Mouse (Mus musculus): ENCODE data around the gene Gm49325. TPM values are rescaled to one million over a fixed set of nuclear protein-coding genes. Genes with fewer than 3 reads are reported as not detected.
"Not testable (repeated sequence)": the region's sequence is repeated elsewhere in the genome, so short reads cannot be mapped to it uniquely, and the experiment has no call there.

The Gm49325 gene
- total RNA-seq, 2 experiments from 2014 or later: not detected

GRCm38 (mm10) chr10:77670710-77671109 is 64.7 kb downstream of the Gm49325 start:
- no peak for ATAC-seq (replicated peaks; ENCODE audit: poor library complexity)

- ATAC-seq (replicated peaks; ENCODE audit: poor library complexity): peak; percentile 89
Measured at GRCm38 (mm10) chr10:77671519-77671918, 65.5 kb downstream of the Gm49325 start.

- no peak for ATAC-seq (replicated peaks; ENCODE audit: poor library complexity)
Measured at GRCm38 (mm10) chr10:77673765-77674164, 67.8 kb downstream of the Gm49325 start.

GRCm38 (mm10) chr10:77677562-77677961 is 71.6 kb downstream of the Gm49325 start:
- 0 out of 2 replicates have a peak, but pooled peaks have one; percentile 20 for ATAC-seq (replicated peaks; ENCODE audit: poor library complexity)

GRCm38 (mm10) chr10:77682994-77683393 is 77.0 kb downstream of the Gm49325 start:
- no peak for ATAC-seq (replicated peaks; ENCODE audit: poor library complexity)

GRCm38 (mm10) chr10:77684181-77684580 is 78.2 kb downstream of the Gm49325 start:
- ATAC-seq (replicated peaks; ENCODE audit: poor library complexity): no peak

GRCm38 (mm10) chr10:77685895-77686664 is 80.1 kb downstream of the Gm49325 start, which contains the start of gene Tspear:
TSS of gene Tspear (plus strand) at chr10:77686569.
- ATAC-seq (replicated peaks; ENCODE audit: poor library complexity): no peak; the same call in 1 of the 2 replicates

GRCm38 (mm10) chr10:77687021-77687420 is 81.0 kb downstream of the Gm49325 start:
- no peak for ATAC-seq (replicated peaks; ENCODE audit: poor library complexity)

GRCm38 (mm10) chr10:77690356-77690807 is 84.4 kb downstream of the Gm49325 start, which contains the start of gene Gm19402:
TSS of gene Gm19402 (minus strand) at chr10:77690757.
- ATAC-seq (replicated peaks; ENCODE audit: poor library complexity): not testable (repeated sequence)

Other genes starting within 250 kb of the Gm49325 start
- gene Adarb1, start 187.9 kb upstream of the Gm49325 start, total RNA-seq (2015): 1.6 TPM in 2 replicates
- 0.17 and 0.71 TPM in 2 replicates for gene Adarb1, start 187.9 kb upstream of the Gm49325 start, total RNA-seq (2017)
- 9.1 and 9.9 TPM in 2 replicates for gene Fam207a, start 90.4 kb upstream of the Gm49325 start, total RNA-seq (2015)
- 28.8 and 38.1 TPM in 2 replicates for gene Fam207a, start 90.4 kb upstream of the Gm49325 start, total RNA-seq (2017)
- gene Itgb2, start 75.9 kb upstream of the Gm49325 start, total RNA-seq (2015): 37.2 and 37.9 TPM in 2 replicates
- 35.1 and 42.0 TPM in 2 replicates for gene Itgb2, start 75.9 kb upstream of the Gm49325 start, total RNA-seq (2017)
- 54.1 and 60.0 TPM in 2 replicates for gene Pttg1ip, start 24.5 kb upstream of the Gm49325 start, total RNA-seq (2015)
- 31.8 and 37.6 TPM in 2 replicates for gene Pttg1ip, start 24.5 kb upstream of the Gm49325 start, total RNA-seq (2017)
- gene Sumo3, start 100 bp upstream of the Gm49325 start, total RNA-seq (2015): 34.5 and 38.8 TPM in 2 replicates
- gene Sumo3, start 100 bp upstream of the Gm49325 start, total RNA-seq (2017): 187 and 212 TPM in 2 replicates
- 22.8 and 25.1 TPM in 2 replicates for gene Ube2g2, start 16.1 kb downstream of the Gm49325 start, total RNA-seq (2015)
- gene Ube2g2, start 16.1 kb downstream of the Gm49325 start, total RNA-seq (2017): 30.4 and 34.2 TPM in 2 replicates
- gene Tspear, start 80.4 kb downstream of the Gm49325 start, total RNA-seq (2015): 0.12 and 0.96 TPM in 2 replicates
- gene Tspear, start 80.4 kb downstream of the Gm49325 start, total RNA-seq (2017): not detected in 2 replicates
- gene Gm19402, start 84.6 kb downstream of the Gm49325 start, total RNA-seq (2015): not detected in 2 replicates
- gene Gm19402, start 84.6 kb downstream of the Gm49325 start, total RNA-seq (2017): not detected in 2 replicates
- gene Gm9508, start 91.0 kb downstream of the Gm49325 start, total RNA-seq (2015): not detected in 2 replicates
- not detected in 2 replicates for gene Gm9508, start 91.0 kb downstream of the Gm49325 start, total RNA-seq (2017)
- gene Gm10272, start 100.4 kb downstream of the Gm49325 start, total RNA-seq (2015): not detected in 2 replicates
- not detected in 2 replicates for gene Gm10272, start 100.4 kb downstream of the Gm49325 start, total RNA-seq (2017)
- not detected in 2 replicates for gene Gm10024, start 105.3 kb downstream of the Gm49325 start, total RNA-seq (2015)
- not detected in 2 replicates for gene Gm10024, start 105.3 kb downstream of the Gm49325 start, total RNA-seq (2017)
- gene Gm10142, start 109.6 kb downstream of the Gm49325 start, total RNA-seq (2015): not detected in 2 replicates
- not detected in 2 replicates for gene Gm10142, start 109.6 kb downstream of the Gm49325 start, total RNA-seq (2017)
- gene Krtap12-1, start 114.4 kb downstream of the Gm49325 start, total RNA-seq (2015): not detected in 2 replicates
- not detected in 2 replicates for gene Krtap12-1, start 114.4 kb downstream of the Gm49325 start, total RNA-seq (2017)
- not detected in 2 replicates for gene Gm10100, start 120.3 kb downstream of the Gm49325 start, total RNA-seq (2015)
- not detected in 2 replicates for gene Gm10100, start 120.3 kb downstream of the Gm49325 start, total RNA-seq (2017)
- not detected in 2 replicates for gene Gm18596, start 136.4 kb downstream of the Gm49325 start, total RNA-seq (2015)
- gene Gm18596, start 136.4 kb downstream of the Gm49325 start, total RNA-seq (2017): not detected in 2 replicates
- gene Gm9736, start 145.2 kb downstream of the Gm49325 start, total RNA-seq (2015): not detected in 2 replicates
- gene Gm9736, start 145.2 kb downstream of the Gm49325 start, total RNA-seq (2017): not detected in 2 replicates
- not detected in 2 replicates for gene Gm3233, start 153.5 kb downstream of the Gm49325 start, total RNA-seq (2015)
- not detected in 2 replicates for gene Gm3233, start 153.5 kb downstream of the Gm49325 start, total RNA-seq (2017)
- not detected in 2 replicates for gene Gm3238, start 165.1 kb downstream of the Gm49325 start, total RNA-seq (2015)
- gene Gm3238, start 165.1 kb downstream of the Gm49325 start, total RNA-seq (2017): not detected in 2 replicates
- gene Gm7138, start 170.7 kb downstream of the Gm49325 start, total RNA-seq (2015): not detected in 2 replicates
- not detected in 2 replicates for gene Gm7138, start 170.7 kb downstream of the Gm49325 start, total RNA-seq (2017)
- gene Gm3250, start 176.3 kb downstream of the Gm49325 start, total RNA-seq (2015): not detected in 2 replicates
- not detected in 2 replicates for gene Gm3250, start 176.3 kb downstream of the Gm49325 start, total RNA-seq (2017)
- not detected in 2 replicates for gene Gm7137, start 182.0 kb downstream of the Gm49325 start, total RNA-seq (2015)
- gene Gm7137, start 182.0 kb downstream of the Gm49325 start, total RNA-seq (2017): not detected in 2 replicates
- not detected in 2 replicates for gene Gm9639, start 188.9 kb downstream of the Gm49325 start, total RNA-seq (2015)
- not detected in 2 replicates for gene Gm9639, start 188.9 kb downstream of the Gm49325 start, total RNA-seq (2017)
- gene Gm19668, start 192.9 kb downstream of the Gm49325 start, total RNA-seq (2015): not detected in 2 replicates
- gene Gm19668, start 192.9 kb downstream of the Gm49325 start, total RNA-seq (2017): not detected in 2 replicates
- gene Gm9507, start 205.6 kb downstream of the Gm49325 start, total RNA-seq (2015): not detected in 2 replicates
- gene Gm9507, start 205.6 kb downstream of the Gm49325 start, total RNA-seq (2017): not detected in 2 replicates
- gene Gm2696, start 208.5 kb downstream of the Gm49325 start, total RNA-seq (2015): not detected in 2 replicates
- not detected in 2 replicates for gene Gm2696, start 208.5 kb downstream of the Gm49325 start, total RNA-seq (2017)
- not detected in 2 replicates for gene Krtap10-4, start 220.9 kb downstream of the Gm49325 start, total RNA-seq (2015)
- not detected in 2 replicates for gene Krtap10-4, start 220.9 kb downstream of the Gm49325 start, total RNA-seq (2017)
- not detected in 2 replicates for gene Krtap10-10, start 229.8 kb downstream of the Gm49325 start, total RNA-seq (2015)
- not detected in 2 replicates for gene Krtap10-10, start 229.8 kb downstream of the Gm49325 start, total RNA-seq (2017)
- not detected in 2 replicates for gene Gm36176, start 240.6 kb downstream of the Gm49325 start, total RNA-seq (2015)
- gene Gm36176, start 240.6 kb downstream of the Gm49325 start, total RNA-seq (2017): not detected in 2 replicates
- gene Gm10318, start 246.7 kb downstream of the Gm49325 start, total RNA-seq (2015): not detected in 2 replicates
- gene Gm10318, start 246.7 kb downstream of the Gm49325 start, total RNA-seq (2017): not detected in 2 replicates

All from megakaryocyte progenitor cell, adult 5-6 weeks (primary cell).